ENCODE assay signal across 27 mouse cellular contexts in genomic region chrX:12224314-12224713, GRCm38 (mm10).
"Had no signal": no experiment of that assay in that cellular context is flagged by ENCODE, and none has a peak within 500 bp of the region (broad histone marks: within the 10 kb centered on the region; RNA-seq: fewer than 3 reads in every experiment).

No protein-coding gene starts in this region.

- H3K4me3 ChIP-seq: left cerebral cortex, adult 2 months; limb, embryonic 12.5 days; limb, embryonic 13.5 days; limb, embryonic 15.5 days; liver, embryonic 13.5 days; liver, embryonic 15.5 days; lung, embryonic 15.5 days; megakaryocyte, embryonic 14.5 days; midbrain, embryonic 12.5 days; midbrain, embryonic 13.5 days; midbrain, embryonic 15.5 days; myocyte; neural tube, embryonic 12.5 days had no signal

- H3K27ac ChIP-seq: left cerebral cortex, adult 2 months; limb, embryonic 10.5 days; limb, embryonic 12.5 days; limb, embryonic 13.5 days; limb, embryonic 15.5 days; liver, embryonic 13.5 days; liver, embryonic 14.5 days; liver, embryonic 15.5 days; lung, embryonic 15.5 days; macrophage; midbrain, embryonic 10.5 days; midbrain, embryonic 15.5 days; neural tube, embryonic 12.5 days had no signal

- H3K9ac ChIP-seq: limb, embryonic 12.5 days; limb, embryonic 13.5 days; limb, embryonic 15.5 days; liver, embryonic 13.5 days; liver, embryonic 14.5 days; liver, embryonic 15.5 days; lung, embryonic 14.5 days; lung, embryonic 15.5 days; midbrain, embryonic 12.5 days; midbrain, embryonic 13.5 days; midbrain, embryonic 15.5 days; neural tube, embryonic 12.5 days had no signal

- DNase-seq: left cerebral cortex, postnatal 4 days; liver, embryonic 13.5 days; lung, adult 18-20 months; lung, adult 2 months; lung, embryonic 14.5 days; lung, postnatal 14 days; lung, postnatal 36 days; lung, postnatal 4 days had no signal

- H3K36me3 ChIP-seq: limb, embryonic 10.5 days; limb, embryonic 12.5 days; limb, embryonic 13.5 days; limb, embryonic 15.5 days; liver, embryonic 13.5 days; liver, embryonic 15.5 days; lung, embryonic 15.5 days; midbrain, embryonic 10.5 days; midbrain, embryonic 12.5 days; midbrain, embryonic 13.5 days; midbrain, embryonic 15.5 days; neural tube, embryonic 12.5 days had no signal

- H3K4me1 ChIP-seq: liver, embryonic 13.5 days; liver, embryonic 15.5 days; lung, embryonic 15.5 days; midbrain, embryonic 15.5 days; neural tube, embryonic 12.5 days had no signal

- ATAC-seq: lung, postnatal 0 days had no signal

- H3K9me3 ChIP-seq: limb, embryonic 10.5 days; limb, embryonic 12.5 days; limb, embryonic 13.5 days; limb, embryonic 15.5 days; liver, embryonic 13.5 days; liver, embryonic 15.5 days; lung, embryonic 15.5 days; megakaryocyte, embryonic 14.5 days; midbrain, embryonic 10.5 days; midbrain, embryonic 12.5 days; midbrain, embryonic 13.5 days; midbrain, embryonic 15.5 days; neural tube, embryonic 12.5 days had no signal

- H3K27me3 ChIP-seq: liver, embryonic 13.5 days; midbrain, embryonic 15.5 days; neural tube, embryonic 12.5 days had no signal

- H3K4me2 ChIP-seq: limb, embryonic 13.5 days; limb, embryonic 15.5 days; liver, embryonic 11.5 days; liver, embryonic 13.5 days; liver, embryonic 15.5 days; lung, embryonic 14.5 days; lung, embryonic 15.5 days; midbrain, embryonic 11.5 days had no signal
